Mouse (Mus musculus): ENCODE results near the gene Jmjd8. TPM values are rescaled to one million over a fixed set of nuclear protein-coding genes. Genes with fewer than 3 reads are reported as not detected.

The Jmjd8 gene
- polyA plus RNA-seq, 1 experiment from 2014 or later, result 55.6 TPM

GRCm38 (mm10) chr17:25828223-25828594, 458 bp upstream of the Jmjd8 start:
- no peak for ATAC-seq (ENCODE audit: insufficient read depth, low FRiP score, low TSS enrichment)
- Histone ChIP-seq H3K9me3 (ENCODE audit: control insufficient read depth, low read length) (no peaks in the 10 kb centered on the region), H3K4me3 (ENCODE audit: low read depth, low read length) (peak overlapping the region; percentile 46), H3K4me2 (ENCODE audit: low read depth) (peak overlapping the region; percentile 82), H3K36me3 (ENCODE audit: control insufficient read depth, insufficient read depth, low read length) (peaks cover 15% of the 10 kb centered on the region), H3K4me1 (ENCODE audit: control insufficient read depth, insufficient read depth, low read length) (peaks cover 46% of the 10 kb centered on the region), H3K9ac (ENCODE audit: low read length) (no peak overlapping the region), H3K27me3 (ENCODE audit: control insufficient read depth, insufficient read depth, low read length) (no peaks in the 10 kb centered on the region), H3K27ac (ENCODE audit: low read depth, low read length) (no peak overlapping the region)
- no peak for DNase-seq (ENCODE audit: low spot score)
- 81% methylated on average over 8 of the region's 8 CpGs for WGBS

- DNase-seq (ENCODE audit: low spot score) (no peak), ATAC-seq (ENCODE audit: insufficient read depth, low FRiP score, low TSS enrichment) (no peak)
- peaks cover 15% of the 10 kb centered on the region for H3K36me3 ChIP-seq (ENCODE audit: control insufficient read depth, insufficient read depth, low read length)
- H3K9ac ChIP-seq (ENCODE audit: low read length), result peak overlapping the region; percentile 77
- no peaks in the 10 kb centered on the region for H3K9me3 ChIP-seq (ENCODE audit: control insufficient read depth, low read length)
- no peaks in the 10 kb centered on the region for H3K27me3 ChIP-seq (ENCODE audit: control insufficient read depth, insufficient read depth, low read length)
- H3K4me3 ChIP-seq (ENCODE audit: low read depth, low read length), result peak overlapping the region; percentile 46
- 48% methylated on average over 8 of the region's 8 CpGs for WGBS
- H3K4me2 ChIP-seq (ENCODE audit: low read depth), result peak overlapping the region; percentile 82
- peak overlapping the region; percentile 63 for H3K27ac ChIP-seq (ENCODE audit: low read depth, low read length)
- H3K4me1 ChIP-seq (ENCODE audit: control insufficient read depth, insufficient read depth, low read length), result peaks cover 50% of the 10 kb centered on the region
These were observed 921 bp downstream of the Jmjd8 start for GRCm38 (mm10) chr17:25829558-25830017.

GRCm38 (mm10) chr17:25830200-25830753, 1.6 kb downstream of the Jmjd8 start:
- DNase-seq (ENCODE audit: low spot score), result no peak
- H3K27me3 ChIP-seq (ENCODE audit: control insufficient read depth, insufficient read depth, low read length), result no peaks in the 10 kb centered on the region
- H3K4me1 ChIP-seq (ENCODE audit: control insufficient read depth, insufficient read depth, low read length), result peaks cover 55% of the 10 kb centered on the region
- no peak for ATAC-seq (ENCODE audit: insufficient read depth, low FRiP score, low TSS enrichment)
- no peaks in the 10 kb centered on the region for H3K9me3 ChIP-seq (ENCODE audit: control insufficient read depth, low read length)
- no peak overlapping the region for H3K9ac ChIP-seq (ENCODE audit: low read length)
- peak overlapping the region; percentile 46 for H3K4me3 ChIP-seq (ENCODE audit: low read depth, low read length)
- WGBS, result 87% methylated on average over 4 of the region's 4 CpGs
- H3K36me3 ChIP-seq (ENCODE audit: control insufficient read depth, insufficient read depth, low read length), result peaks cover 19% of the 10 kb centered on the region
- H3K27ac ChIP-seq (ENCODE audit: low read depth, low read length), result no peak overlapping the region
- H3K4me2 ChIP-seq (ENCODE audit: low read depth), result peak overlapping the region; percentile 82

GRCm38 (mm10) chr17:25830806-25831431, 2.3 kb downstream of the Jmjd8 start:
- ATAC-seq (ENCODE audit: insufficient read depth, low FRiP score, low TSS enrichment) (no peak), DNase-seq (ENCODE audit: low spot score) (no peak)
- Histone ChIP-seq H3K36me3 (ENCODE audit: control insufficient read depth, insufficient read depth, low read length) (peaks cover 19% of the 10 kb centered on the region), H3K9ac (ENCODE audit: low read length) (no peak overlapping the region), H3K4me2 (ENCODE audit: low read depth) (peak overlapping the region; percentile 96), H3K4me3 (ENCODE audit: low read depth, low read length) (peak overlapping the region; percentile 85), H3K9me3 (ENCODE audit: control insufficient read depth, low read length) (no peaks in the 10 kb centered on the region), H3K27ac (ENCODE audit: low read depth, low read length) (no peak overlapping the region), H3K27me3 (ENCODE audit: control insufficient read depth, insufficient read depth, low read length) (no peaks in the 10 kb centered on the region), H3K4me1 (ENCODE audit: control insufficient read depth, insufficient read depth, low read length) (peaks cover 55% of the 10 kb centered on the region)
- WGBS, result 85% methylated on average over 14 of the region's 14 CpGs

GRCm38 (mm10) chr17:25831451-25832281, 3.0 kb downstream of the Jmjd8 start:
- no peak for ATAC-seq (ENCODE audit: insufficient read depth, low FRiP score, low TSS enrichment)
- Histone ChIP-seq H3K4me3 (ENCODE audit: low read depth, low read length) (peak overlapping the region; percentile 85), H3K4me1 (ENCODE audit: control insufficient read depth, insufficient read depth, low read length) (peaks cover 60% of the 10 kb centered on the region), H3K27me3 (ENCODE audit: control insufficient read depth, insufficient read depth, low read length) (no peaks in the 10 kb centered on the region), H3K4me2 (ENCODE audit: low read depth) (peak overlapping the region; percentile 96), H3K9ac (ENCODE audit: low read length) (peak overlapping the region; percentile 89), H3K9me3 (ENCODE audit: control insufficient read depth, low read length) (no peaks in the 10 kb centered on the region), H3K27ac (ENCODE audit: low read depth, low read length) (no peak overlapping the region), H3K36me3 (ENCODE audit: control insufficient read depth, insufficient read depth, low read length) (peaks cover 19% of the 10 kb centered on the region)
- 66% methylated on average over 21 of the region's 21 CpGs for WGBS
- no peak for DNase-seq (ENCODE audit: low spot score)

DNA sequence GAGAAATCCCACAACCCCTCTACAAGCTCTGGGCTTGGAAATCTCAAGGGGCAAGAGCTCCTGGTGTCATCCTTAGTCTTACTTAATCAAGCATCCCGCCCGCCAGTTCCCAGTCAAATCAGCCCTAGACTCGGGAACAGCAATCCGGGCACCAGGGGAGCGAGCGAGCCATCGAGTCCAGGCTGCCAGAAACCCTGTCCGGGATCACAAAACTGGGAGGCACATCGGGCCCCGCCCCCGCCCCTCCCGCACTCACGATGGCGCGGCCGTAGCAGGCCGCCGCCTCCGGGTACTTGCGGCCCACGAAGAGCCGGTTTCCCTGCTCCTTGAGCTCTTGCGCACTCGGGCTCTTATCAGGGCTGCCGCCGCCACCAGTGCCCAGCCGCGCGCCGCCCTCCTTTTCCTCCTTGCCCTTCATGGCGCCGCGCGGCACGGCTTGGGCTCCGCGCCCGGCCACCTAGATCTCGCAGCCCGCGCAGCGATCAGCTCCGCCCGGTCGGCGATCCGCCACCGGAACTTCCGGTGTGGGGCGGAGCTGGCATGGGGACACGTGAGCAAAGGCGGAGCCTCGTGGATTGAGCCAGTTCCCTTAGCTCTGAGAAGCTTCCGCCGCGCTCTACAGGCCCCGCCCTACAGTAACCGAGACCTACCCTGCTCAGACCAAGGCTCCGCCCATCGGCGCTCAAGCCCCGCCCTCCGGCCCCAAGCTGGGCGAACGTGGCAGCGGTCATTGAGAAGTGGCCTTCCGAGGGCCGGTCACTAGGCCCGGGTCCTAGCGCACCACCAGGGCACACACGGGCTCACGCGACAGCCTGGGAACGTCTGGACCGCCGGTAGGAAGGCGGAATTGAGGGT, 4.0 kb downstream of the Jmjd8 start:
- under 1% methylated on average over 64 of the region's 77 CpGs for WGBS
- peak overlapping the region; percentile 85 for H3K4me3 ChIP-seq (ENCODE audit: low read depth, low read length)
- ATAC-seq (ENCODE audit: insufficient read depth, low FRiP score, low TSS enrichment) (peak; percentile 86), DNase-seq (ENCODE audit: low spot score) (peak; percentile 100)
- H3K27ac ChIP-seq (ENCODE audit: low read depth, low read length), result peak overlapping the region; percentile 94
- H3K4me1 ChIP-seq (ENCODE audit: control insufficient read depth, insufficient read depth, low read length), result peaks cover 66% of the 10 kb centered on the region
- H3K9ac ChIP-seq (ENCODE audit: low read length), result peak overlapping the region; percentile 89
- H3K4me2 ChIP-seq (ENCODE audit: low read depth), result peak overlapping the region; percentile 96
- no peaks in the 10 kb centered on the region for H3K9me3 ChIP-seq (ENCODE audit: control insufficient read depth, low read length)
- H3K36me3 ChIP-seq (ENCODE audit: control insufficient read depth, insufficient read depth, low read length), result peaks cover 19% of the 10 kb centered on the region
- no peaks in the 10 kb centered on the region for H3K27me3 ChIP-seq (ENCODE audit: control insufficient read depth, insufficient read depth, low read length)

DNA sequence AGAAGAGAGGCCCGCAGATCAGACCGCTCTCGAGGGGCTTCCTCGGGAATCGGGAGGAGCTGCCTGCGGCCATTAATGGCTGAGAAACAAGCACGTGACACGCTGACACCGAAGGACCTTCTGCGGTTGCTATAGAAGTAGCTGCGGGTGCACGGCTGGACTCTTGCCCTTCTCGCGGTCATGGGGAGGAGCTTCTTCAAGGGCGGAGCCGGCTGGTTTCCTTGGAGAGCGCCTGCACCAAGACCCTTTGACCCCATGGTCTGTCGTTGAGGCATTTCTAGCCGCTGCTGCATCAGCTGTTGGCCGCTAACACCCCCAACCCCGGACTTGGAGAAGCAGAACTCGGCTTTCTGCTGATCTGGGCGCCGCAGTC, 4.6 kb downstream of the Jmjd8 start, which contains the start of gene Stub1:
Gene Stub1, minus strand, starts transcription at position 114 of the 373 bp plus-strand sequence.
- under 1% methylated on average over 24 of the region's 24 CpGs for WGBS
- no peaks in the 10 kb centered on the region for H3K9me3 ChIP-seq (ENCODE audit: control insufficient read depth, low read length)
- peak within 1 kb of the TSS; percentile 96 for H3K4me2 ChIP-seq (ENCODE audit: low read depth)
- H3K36me3 ChIP-seq (ENCODE audit: control insufficient read depth, insufficient read depth, low read length), result peaks cover 19% of the 10 kb centered on the region
- H3K27ac ChIP-seq (ENCODE audit: low read depth, low read length), result peak within 1 kb of the TSS; percentile 94
- no peaks in the 10 kb centered on the region for H3K27me3 ChIP-seq (ENCODE audit: control insufficient read depth, insufficient read depth, low read length)
- peaks cover 71% of the 10 kb centered on the region for H3K4me1 ChIP-seq (ENCODE audit: control insufficient read depth, insufficient read depth, low read length)
- DNase-seq (ENCODE audit: low spot score) (no peak), ATAC-seq (ENCODE audit: insufficient read depth, low FRiP score, low TSS enrichment) (peak; percentile 58)
- peak within 1 kb of the TSS; percentile 89 for H3K9ac ChIP-seq (ENCODE audit: low read length)
- peak within 1 kb of the TSS; percentile 85 for H3K4me3 ChIP-seq (ENCODE audit: low read depth, low read length)

GRCm38 (mm10) chr17:25833961-25834594, 5.4 kb downstream of the Jmjd8 start:
- WGBS, result 50% methylated on average over 6 of the region's 6 CpGs
- no peak for ATAC-seq (ENCODE audit: insufficient read depth, low FRiP score, low TSS enrichment)
- peaks cover 69% of the 10 kb centered on the region for H3K4me1 ChIP-seq (ENCODE audit: control insufficient read depth, insufficient read depth, low read length)

More at GRCm38 (mm10) chr17:25833961-25834594, 5.4 kb downstream of the Jmjd8 start:
- H3K9me3 ChIP-seq (ENCODE audit: control insufficient read depth, low read length), result no peaks in the 10 kb centered on the region
- no peaks in the 10 kb centered on the region for H3K27me3 ChIP-seq (ENCODE audit: control insufficient read depth, insufficient read depth, low read length)
- peak overlapping the region; percentile 94 for H3K27ac ChIP-seq (ENCODE audit: low read depth, low read length)
- H3K4me3 ChIP-seq (ENCODE audit: low read depth, low read length), result peak overlapping the region; percentile 85
- peak overlapping the region; percentile 89 for H3K9ac ChIP-seq (ENCODE audit: low read length)
- H3K4me2 ChIP-seq (ENCODE audit: low read depth), result peak overlapping the region; percentile 96
- H3K36me3 ChIP-seq (ENCODE audit: control insufficient read depth, insufficient read depth, low read length), result peaks cover 22% of the 10 kb centered on the region
- no peak for DNase-seq (ENCODE audit: low spot score)

All from neural tube, embryonic 11.5 days (tissue).